Mouse (Mus musculus): ENCODE results near the gene Lpar3. TPM values are rescaled to one million over a fixed set of nuclear protein-coding genes. Genes with fewer than 3 reads are reported as not detected.

The Lpar3 gene
- polyA plus RNA-seq, 1 experiment from 2014 or later: 0.72 TPM

DNA sequence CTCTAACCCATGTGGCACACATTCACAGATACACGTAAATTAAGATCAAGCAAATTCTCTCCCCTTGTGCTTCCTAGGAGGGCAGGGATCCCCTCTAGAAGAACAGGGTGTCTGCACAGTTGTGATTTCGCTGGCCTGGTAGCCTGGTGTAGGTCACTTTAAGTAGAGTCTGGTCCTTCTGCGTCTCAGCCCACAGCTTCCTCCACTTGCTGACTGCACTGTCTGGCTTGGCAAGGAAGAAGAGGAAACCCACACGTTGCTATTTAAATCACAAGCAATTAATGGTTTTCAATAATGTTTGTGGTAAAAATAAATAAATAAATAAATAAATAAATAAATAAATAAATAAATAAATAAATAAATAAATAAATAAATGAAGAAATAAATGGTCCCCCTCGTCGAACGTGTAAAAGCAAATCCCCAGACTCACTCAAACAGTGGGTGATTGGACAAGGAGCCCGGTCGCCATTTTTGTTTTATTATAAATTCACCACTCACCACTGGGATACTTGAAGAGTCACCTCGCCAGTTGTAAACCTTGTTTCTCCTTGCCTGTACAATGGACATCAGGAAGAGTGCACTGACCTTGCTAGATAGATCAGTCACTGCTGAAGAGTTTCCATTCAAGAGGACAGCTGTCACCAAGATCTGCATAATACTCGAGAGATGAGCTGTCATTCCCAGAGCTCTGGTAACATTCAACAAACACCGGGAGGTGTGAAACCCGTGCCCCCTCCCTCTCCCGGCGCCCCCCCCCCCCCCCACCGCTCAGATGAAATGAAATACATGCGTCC lies 106.2 kb downstream of the Lpar3 start:
- Histone ChIP-seq H3K9me3 (no peaks in the 10 kb centered on the region), H3K27ac (replicated peaks) (peak overlapping the region; percentile 85), H3K36me3 (replicated peaks) (no peaks in the 10 kb centered on the region), H3K4me1 (peaks cover 21% of the 10 kb centered on the region), H3K4me3 (peak overlapping the region; percentile 55), H3K27me3 (replicated peaks; ENCODE audit: low read depth, poor library complexity, severe bottlenecking) (peaks cover 13% of the 10 kb centered on the region)
- WGBS: 41% methylated on average over 16 of the region's 17 CpGs
- no peak for DNase-seq (ENCODE audit: low spot score)

DNA sequence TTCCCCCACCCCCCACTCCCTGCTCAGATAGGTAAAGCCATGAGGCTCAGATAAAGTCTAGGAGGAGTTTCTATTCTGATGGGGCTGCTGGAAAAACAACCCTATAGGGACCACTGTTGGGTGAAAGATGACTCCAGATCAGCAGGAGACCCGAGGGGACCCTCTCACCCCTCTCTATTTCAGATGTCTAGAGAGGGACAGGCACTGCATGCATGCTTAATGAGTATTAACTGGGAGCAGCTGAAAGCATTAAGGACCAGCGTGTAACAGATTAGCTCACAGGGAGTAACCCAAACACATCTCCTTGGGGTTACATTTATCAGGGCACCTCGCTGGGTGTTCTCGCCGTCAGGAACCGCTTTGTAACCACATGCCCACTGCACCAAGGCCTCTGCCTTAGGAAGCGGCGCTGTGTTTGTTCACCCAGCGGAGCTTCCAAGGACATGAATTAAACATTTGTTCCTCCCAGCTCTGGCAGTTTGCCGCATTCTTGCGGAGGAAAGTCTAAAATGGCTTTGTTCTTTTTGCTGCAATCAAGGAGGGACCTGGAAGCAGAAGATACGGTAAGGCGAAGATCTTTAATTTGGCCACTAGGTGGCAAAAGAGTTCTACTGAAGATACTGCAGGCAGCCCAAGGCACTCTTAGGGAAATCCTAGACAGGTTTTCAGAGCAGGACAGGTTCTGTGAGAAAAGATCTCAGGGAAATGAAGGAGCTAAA lies 106.9 kb downstream of the Lpar3 start:
- DNase-seq (ENCODE audit: low spot score): peak; percentile 61
- H3K9me3 ChIP-seq: no peaks in the 10 kb centered on the region
- H3K27ac ChIP-seq (replicated peaks): peak overlapping the region; percentile 85
- peaks cover 21% of the 10 kb centered on the region for H3K4me1 ChIP-seq
- H3K36me3 ChIP-seq (replicated peaks): no peaks in the 10 kb centered on the region
- 2% methylated on average over 13 of the region's 13 CpGs for WGBS
- 0 out of 2 replicates have a peak, but pooled peaks cover 6% of the 10 kb centered on the region for H3K27me3 ChIP-seq (replicated peaks; ENCODE audit: low read depth, poor library complexity, severe bottlenecking)
- H3K4me3 ChIP-seq: peak overlapping the region; percentile 55

DNA sequence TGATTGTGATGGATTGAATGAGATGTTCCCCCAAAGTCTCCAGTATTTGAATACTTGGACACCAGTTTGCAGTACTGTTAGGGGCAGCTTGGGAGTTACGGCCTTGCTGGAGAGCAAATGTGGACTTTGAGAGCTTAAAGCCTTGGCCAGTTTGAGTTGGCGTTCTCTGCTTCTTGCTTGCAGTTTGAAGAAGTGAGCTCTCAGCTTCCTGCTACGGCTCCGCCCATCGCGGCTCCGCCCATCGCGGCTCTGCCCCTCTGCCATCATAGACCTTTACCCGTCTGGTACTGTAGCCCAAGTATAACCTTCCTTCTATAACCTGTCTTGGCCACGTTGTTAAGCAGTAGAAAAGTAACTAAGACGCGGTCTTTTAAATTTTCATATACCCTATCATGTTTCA lies 108.0 kb downstream of the Lpar3 start:
- Histone ChIP-seq H3K4me3 (peak overlapping the region; percentile 55), H3K4me1 (peaks cover 21% of the 10 kb centered on the region), H3K27me3 (replicated peaks; ENCODE audit: low read depth, poor library complexity, severe bottlenecking) (0 out of 2 replicates have a peak, but pooled peaks cover 6% of the 10 kb centered on the region), H3K9me3 (no peaks in the 10 kb centered on the region), H3K36me3 (replicated peaks) (no peaks in the 10 kb centered on the region), H3K27ac (replicated peaks) (no peak overlapping the region)
- DNase-seq (ENCODE audit: low spot score): peak; percentile 48
- WGBS: 13% methylated on average over 13 of the region's 13 CpGs

DNA sequence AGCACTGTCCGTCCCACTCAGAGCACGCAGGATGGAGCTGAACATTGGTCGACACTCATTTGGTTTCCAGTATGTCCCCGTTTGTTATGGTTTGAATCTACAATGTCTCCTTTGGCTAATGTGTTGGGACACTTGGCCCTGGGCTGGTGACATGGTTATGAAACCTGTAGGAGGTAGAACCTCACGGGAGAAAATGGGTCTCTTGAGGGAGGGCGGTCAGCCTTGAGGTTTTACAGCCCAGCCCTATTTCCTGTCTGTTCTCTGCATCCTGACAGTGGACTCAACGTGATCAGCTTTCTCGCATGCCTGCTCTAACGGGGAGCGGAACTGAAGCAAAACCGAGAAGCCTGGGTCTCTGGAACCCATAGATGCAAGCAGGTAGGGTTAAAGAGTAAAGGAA lies 111.1 kb downstream of the Lpar3 start:
- Histone ChIP-seq H3K4me3 (no peak overlapping the region), H3K4me1 (peaks cover 26% of the 10 kb centered on the region), H3K27me3 (replicated peaks; ENCODE audit: low read depth, poor library complexity, severe bottlenecking) (no peaks in the 10 kb centered on the region), H3K9me3 (no peaks in the 10 kb centered on the region), H3K36me3 (replicated peaks) (no peaks in the 10 kb centered on the region), H3K27ac (replicated peaks) (no peak overlapping the region)
- DNase-seq (ENCODE audit: low spot score): no peak
- 84% methylated on average over 11 of the region's 11 CpGs for WGBS

DNA sequence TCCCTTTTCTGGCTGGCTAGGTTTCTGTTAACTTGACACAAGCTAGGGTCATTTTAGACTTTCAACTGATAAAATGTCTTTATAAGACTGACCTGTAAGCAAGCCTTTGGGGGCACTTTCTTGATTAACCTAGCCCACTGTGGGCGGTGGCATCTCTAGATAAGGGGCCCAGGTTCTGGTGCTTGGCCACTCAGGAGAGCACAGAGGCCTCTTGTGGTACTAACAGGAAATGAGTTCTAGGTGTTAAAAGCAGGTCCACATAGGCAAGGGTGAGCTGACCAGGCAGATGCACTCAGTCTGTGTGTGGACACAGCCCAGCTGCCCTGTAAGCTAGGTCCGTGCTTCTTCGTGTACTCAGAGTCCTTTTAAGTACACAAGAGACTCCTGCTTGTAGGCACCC lies 112.5 kb downstream of the Lpar3 start:
- no peaks in the 10 kb centered on the region for H3K36me3 ChIP-seq (replicated peaks)
- 95% methylated on average over 3 of the region's 3 CpGs for WGBS
- no peaks in the 10 kb centered on the region for H3K9me3 ChIP-seq
- no peak overlapping the region for H3K27ac ChIP-seq (replicated peaks)
- peaks cover 29% of the 10 kb centered on the region for H3K4me1 ChIP-seq
- no peak for DNase-seq (ENCODE audit: low spot score)
- H3K4me3 ChIP-seq: no peak overlapping the region
- H3K27me3 ChIP-seq (replicated peaks; ENCODE audit: low read depth, poor library complexity, severe bottlenecking): no peaks in the 10 kb centered on the region

DNA sequence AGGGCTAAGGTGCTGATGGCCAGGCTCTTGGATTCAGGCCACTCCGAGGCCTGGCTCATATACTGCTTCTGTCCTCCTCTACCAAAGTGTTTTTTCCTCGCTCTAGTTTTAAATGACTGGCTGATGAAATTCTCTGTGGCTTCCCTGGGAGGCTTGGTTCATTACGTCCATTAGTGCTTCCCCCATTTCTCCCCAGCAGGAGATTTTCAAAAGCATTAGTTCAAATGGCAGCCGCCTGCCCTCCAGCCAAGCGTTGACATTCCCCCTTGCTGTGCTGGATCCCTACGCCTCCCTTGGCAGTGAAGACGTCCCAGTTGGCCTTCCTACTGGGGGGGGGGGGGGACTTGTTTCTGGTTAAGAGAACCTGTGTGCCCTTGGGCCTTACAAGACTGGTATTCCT lies 113.3 kb downstream of the Lpar3 start:
- H3K27ac ChIP-seq (replicated peaks): peak overlapping the region; percentile 14; the same call in 1 of the 2 replicates

More for the DNA sequence above, 113.3 kb downstream of the Lpar3 start:
- no peak overlapping the region for H3K4me3 ChIP-seq
- DNase-seq (ENCODE audit: low spot score): no peak
- H3K9me3 ChIP-seq: no peaks in the 10 kb centered on the region
- H3K36me3 ChIP-seq (replicated peaks): no peaks in the 10 kb centered on the region
- WGBS: 32% methylated on average over 7 of the region's 7 CpGs
- peaks cover 27% of the 10 kb centered on the region for H3K4me1 ChIP-seq
- no peaks in the 10 kb centered on the region for H3K27me3 ChIP-seq (replicated peaks; ENCODE audit: low read depth, poor library complexity, severe bottlenecking)

Other genes starting within 250 kb of the Lpar3 start
- gene Syde2, start 233.1 kb upstream of the Lpar3 start, polyA plus RNA-seq (2016; fragmentation: Nextera tagmentation; extraction: Ambion mirVana): 1.4 TPM in 2 replicates
- gene Wdr63, start 112.8 kb upstream of the Lpar3 start, polyA plus RNA-seq (2016; fragmentation: Nextera tagmentation; extraction: Ambion mirVana): 0.24 and 0.40 TPM in 2 replicates
- 8.7 and 8.8 TPM in 2 replicates for gene Mcoln3, start 103.5 kb upstream of the Lpar3 start, polyA plus RNA-seq (2016; fragmentation: Nextera tagmentation; extraction: Ambion mirVana)
- gene Mcoln2, start 71.1 kb upstream of the Lpar3 start, polyA plus RNA-seq (2016; fragmentation: Nextera tagmentation; extraction: Ambion mirVana): 0.12 and 0.18 TPM in 2 replicates
- 28.0 and 30.5 TPM in 2 replicates for gene Ssx2ip, start 183.7 kb downstream of the Lpar3 start, polyA plus RNA-seq (2016; fragmentation: Nextera tagmentation; extraction: Ambion mirVana)
- gene Ctbs, start 228.8 kb downstream of the Lpar3 start, polyA plus RNA-seq (2016; fragmentation: Nextera tagmentation; extraction: Ambion mirVana): 4.4 and 5.2 TPM in 2 replicates